In the genomic region with DNA sequence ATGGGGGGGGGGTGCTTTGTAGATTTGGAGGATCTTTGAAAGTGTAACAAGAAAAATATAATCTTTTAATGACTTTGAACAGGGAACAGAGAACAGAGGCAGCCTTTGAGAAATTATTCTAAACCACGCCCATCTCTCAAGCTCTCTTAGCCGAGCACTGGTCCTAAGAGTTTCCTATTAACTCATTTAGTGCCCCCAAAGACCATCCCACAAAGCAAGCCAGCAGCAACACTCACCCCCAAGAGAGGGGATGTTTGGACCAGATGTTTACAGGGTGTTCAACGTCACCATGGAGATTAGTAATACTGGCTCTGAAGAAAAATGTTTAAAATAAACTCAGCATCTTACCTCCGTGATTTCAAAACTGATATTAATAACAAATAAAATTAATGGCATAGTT, we compare ENCODE assay signal across 20 mouse cellular contexts. TPM values are rescaled to one million over a fixed set of nuclear protein-coding genes. Genes with fewer than 3 reads are reported as not detected.
"Had no signal": no experiment of that assay in that cellular context is flagged by ENCODE, and none has a peak within 500 bp of the region (broad histone marks: within the 10 kb centered on the region; RNA-seq: fewer than 3 reads in every experiment).

No protein-coding gene starts in this region.

- H3K27ac ChIP-seq: left cerebral cortex, adult 2 months; limb, embryonic 15.5 days; liver, embryonic 14.5 days; lung, embryonic 15.5 days had no signal

- H3K36me3 ChIP-seq: kidney, embryonic 15.5 days; limb, embryonic 15.5 days; lung, embryonic 15.5 days had no signal

- H3K4me2 ChIP-seq: kidney, embryonic 15.5 days; liver, embryonic 11.5 days; lung, embryonic 15.5 days; midbrain, embryonic 11.5 days had no signal

- ATAC-seq: intestine, postnatal 0 days; liver, postnatal 0 days had no signal

- H3K9me3 ChIP-seq: kidney, embryonic 15.5 days; limb, embryonic 15.5 days; lung, embryonic 15.5 days had no signal

- DNase-seq: kidney, adult 2 months; kidney, postnatal 10 days; kidney, postnatal 36 days; layer of hippocampus, postnatal 36 days; left cerebral cortex, postnatal 4 days; liver, postnatal 0 days; lung, postnatal 10 days; lung, postnatal 36 days; midbrain, embryonic 14.5 days; thymus, postnatal 25 days had no signal

- H3K4me3 ChIP-seq: kidney, embryonic 15.5 days; left cerebral cortex, adult 2 months; limb, embryonic 15.5 days; lung, embryonic 15.5 days had no signal

- H3K9ac ChIP-seq: kidney, embryonic 15.5 days; limb, embryonic 15.5 days; liver, embryonic 14.5 days; liver, postnatal 0 days; lung, embryonic 15.5 days had no signal

- H3K27me3 ChIP-seq: kidney, embryonic 15.5 days; limb, embryonic 15.5 days; lung, embryonic 15.5 days had no signal

RNA-seq across cellular contexts. Expression of gene Ror2, which starts 27.4 kb away (rescaled TPM):
- total RNA-seq: megakaryocyte progenitor cell, adult 5-6 weeks; megakaryocyte-erythroid progenitor cell, adult 5-6 weeks had no signal
